Mouse (Mus musculus): ENCODE measurements around the gene Caap1. TPM values are rescaled to one million over a fixed set of nuclear protein-coding genes. Genes with fewer than 3 reads are reported as not detected.

Gene Caap1
- total and polyA plus RNA-seq, 3 experiments, result 1.2 to 4.4 (median 3.6) TPM

- H3K9ac ChIP-seq (ENCODE audit: low read depth, low read length), result peak overlapping the region; percentile 63
- DNase-seq, result peak; percentile 49 to 66
- no peaks in the 10 kb centered on the region; the same call in 1 of the 2 replicates for H3K79me2 ChIP-seq (replicated peaks; ENCODE audit: control insufficient read depth, insufficient read depth, low read length)
- no peaks in the 10 kb centered on the region for H3K27me3 ChIP-seq (ENCODE audit: control insufficient read depth, insufficient read depth, low read length)
- peaks cover 4% of the 10 kb centered on the region for H3K4me1 ChIP-seq (ENCODE audit: control insufficient read depth, insufficient read depth, low read length)
- intact Hi-C loops (cut with DNase I), result no loop called here
- peak overlapping the region; percentile 86 for H3K27ac ChIP-seq
- peaks cover 14% of the 10 kb centered on the region for H3K36me3 ChIP-seq (ENCODE audit: control insufficient read depth, insufficient read depth, low read length)
- WGBS, result 33% methylated on average over 18 of the region's 18 CpGs
- TF ChIP-seq EP300 (IDR thresholded peaks at IDR 0.05; ENCODE audit: insufficient read depth, low read depth, low read length), result peak; percentile 15; the same call in 1 of the 2 replicates
- TF ChIP-seq POLR2A (IDR thresholded peaks at IDR 0.05; ENCODE audit: insufficient read depth, low read depth, low read length), result peak; percentile 69
- no peak for TF ChIP-seq CTCF (IDR thresholded peaks at IDR 0.05)
- H3K4me3 ChIP-seq, result peak overlapping the region; percentile 34
These were observed 79.7 kb downstream of the Caap1 start for GRCm38 (mm10) chr4:94476749-94477399.

- no peak overlapping the region for H3K4me3 ChIP-seq
- H3K36me3 ChIP-seq (ENCODE audit: control insufficient read depth, insufficient read depth, low read length), result peaks cover 14% of the 10 kb centered on the region
- H3K27ac ChIP-seq, result no peak overlapping the region
- TF ChIP-seq POLR2A (IDR thresholded peaks at IDR 0.05; ENCODE audit: insufficient read depth, low read depth, low read length), result no peak
- TF ChIP-seq CTCF (IDR thresholded peaks at IDR 0.05), result no peak
- no peak for TF ChIP-seq EP300 (IDR thresholded peaks at IDR 0.05; ENCODE audit: insufficient read depth, low read depth, low read length)
- H3K27me3 ChIP-seq (ENCODE audit: control insufficient read depth, insufficient read depth, low read length), result no peaks in the 10 kb centered on the region
- intact Hi-C loops (cut with DNase I), result no loop called here
- peak in 1 of 2 experiments; percentile 20 for DNase-seq
- peaks cover 4% of the 10 kb centered on the region for H3K4me1 ChIP-seq (ENCODE audit: control insufficient read depth, insufficient read depth, low read length)
- 86% methylated on average over 1 of the region's 1 CpGs for WGBS
- H3K79me2 ChIP-seq (replicated peaks; ENCODE audit: control insufficient read depth, insufficient read depth, low read length), result no peaks in the 10 kb centered on the region; the same call in 1 of the 2 replicates
- no peak overlapping the region for H3K9ac ChIP-seq (ENCODE audit: low read depth, low read length)
These were observed 83.3 kb downstream of the Caap1 start for GRCm38 (mm10) chr4:94473286-94473685.

GRCm38 (mm10) chr4:94459424-94459823 is 97.2 kb downstream of the Caap1 start:
- Histone ChIP-seq H3K36me3 (ENCODE audit: control insufficient read depth, insufficient read depth, low read length) (no peaks in the 10 kb centered on the region; the same call in 1 of the 2 replicates), H3K4me3 (no peak overlapping the region), H3K4me1 (ENCODE audit: control insufficient read depth, insufficient read depth, low read length) (no peaks in the 10 kb centered on the region), H3K79me2 (replicated peaks; ENCODE audit: control insufficient read depth, insufficient read depth, low read length) (no peaks in the 10 kb centered on the region), H3K27me3 (ENCODE audit: control insufficient read depth, insufficient read depth, low read length) (no peaks in the 10 kb centered on the region), H3K9ac (ENCODE audit: low read depth, low read length) (no peak overlapping the region), H3K27ac (no peak overlapping the region)
- TF ChIP-seq EP300 (IDR thresholded peaks at IDR 0.05; ENCODE audit: insufficient read depth, low read depth, low read length), result no peak
- TF ChIP-seq CTCF (IDR thresholded peaks at IDR 0.05), result no peak
- no peak for TF ChIP-seq POLR2A (IDR thresholded peaks at IDR 0.05; ENCODE audit: insufficient read depth, low read depth, low read length)
- intact Hi-C loops (cut with DNase I), result no loop called here
- WGBS, result 80% methylated on average over 2 of the region's 2 CpGs
- DNase-seq, result no peak

GRCm38 (mm10) chr4:94454857-94455256 is 101.7 kb downstream of the Caap1 start:
- intact Hi-C loops (cut with DNase I), result no loop called here
- TF ChIP-seq POLR2A (IDR thresholded peaks at IDR 0.05; ENCODE audit: insufficient read depth, low read depth, low read length), result no peak
- no peak for TF ChIP-seq CTCF (IDR thresholded peaks at IDR 0.05)
- no peak for TF ChIP-seq EP300 (IDR thresholded peaks at IDR 0.05; ENCODE audit: insufficient read depth, low read depth, low read length)
- Histone ChIP-seq H3K4me1 (ENCODE audit: control insufficient read depth, insufficient read depth, low read length) (no peaks in the 10 kb centered on the region), H3K9ac (ENCODE audit: low read depth, low read length) (no peak overlapping the region), H3K4me3 (no peak overlapping the region), H3K79me2 (replicated peaks; ENCODE audit: control insufficient read depth, insufficient read depth, low read length) (no peaks in the 10 kb centered on the region), H3K27me3 (ENCODE audit: control insufficient read depth, insufficient read depth, low read length) (no peaks in the 10 kb centered on the region), H3K36me3 (ENCODE audit: control insufficient read depth, insufficient read depth, low read length) (no peaks in the 10 kb centered on the region), H3K27ac (no peak overlapping the region)
- no peak for DNase-seq
- 78% methylated on average over 1 of the region's 1 CpGs for WGBS

Other genes with a start within 250 kb of the Caap1 start
- gene Gm10306, start 250 bp downstream of the Caap1 start, total RNA-seq (2021), result not detected
- not detected in 2 replicates for gene Gm10306, start 250 bp downstream of the Caap1 start, polyA plus RNA-seq (2012; rRNA removed)
- gene Plaa, start 46.4 kb upstream of the Caap1 start, total RNA-seq (2021), result 10 to 100 TPM; 39.9 to 46.8 TPM
- gene Plaa, start 46.4 kb upstream of the Caap1 start, polyA plus RNA-seq (2012; rRNA removed), result 26.1 and 32.2 TPM in 2 replicates
- 1 to 10 TPM; 3.8 to 5.3 TPM for gene Ift74, start 57.7 kb upstream of the Caap1 start, total RNA-seq (2021)
- gene Ift74, start 57.7 kb upstream of the Caap1 start, polyA plus RNA-seq (2012; rRNA removed), result 0.59 and 0.91 TPM in 2 replicates
- gene Lrrc19, start 93.3 kb upstream of the Caap1 start, total RNA-seq (2021), result not detected
- gene Lrrc19, start 93.3 kb upstream of the Caap1 start, polyA plus RNA-seq (2012; rRNA removed), result not detected in 2 replicates
- 10 to 100 TPM; 37.0 to 40.3 TPM for gene Tek, start 182.5 kb upstream of the Caap1 start, total RNA-seq (2021)
- 16.8 and 33.1 TPM in 2 replicates for gene Tek, start 182.5 kb upstream of the Caap1 start, polyA plus RNA-seq (2012; rRNA removed)